ENCODE assay signal across 37 mouse cellular contexts in the genomic region with DNA sequence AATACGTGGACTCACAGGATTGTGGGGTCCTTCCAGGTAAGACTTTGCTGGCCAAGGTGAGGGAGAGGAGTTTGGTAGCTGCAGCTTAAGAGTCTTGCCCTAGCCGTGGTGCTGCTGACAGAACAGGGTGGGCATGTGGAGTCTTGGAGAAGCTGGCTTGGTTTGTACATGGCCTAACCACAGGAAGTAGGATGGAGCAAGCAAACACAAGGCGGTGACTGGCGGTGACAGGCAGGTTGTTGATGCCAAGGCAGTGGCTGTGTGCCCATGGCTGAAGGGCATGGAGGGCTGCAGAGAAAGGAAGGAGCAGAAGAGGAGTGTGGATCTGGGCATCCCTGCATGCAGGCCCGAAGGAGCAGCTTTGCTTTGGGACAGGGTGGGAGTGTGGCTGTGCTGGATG. TPM values are rescaled to one million over a fixed set of nuclear protein-coding genes. Genes with fewer than 3 reads are reported as not detected.
DNase-seq lines count a peak whose midpoint lies in the region; ATAC-seq lines count a peak whose summit lies in the region.
"Had no signal": no experiment of that assay in that cellular context is flagged by ENCODE, and none has a peak within 500 bp of the region (broad histone marks: within the 10 kb centered on the region; RNA-seq: fewer than 3 reads in every experiment).

No protein-coding gene starts in this region.

- 93% methylated on average over 5 of the region's 5 CpGs for WGBS in forebrain, embryonic 11.5 days
- 95% methylated on average over 5 of the region's 5 CpGs for WGBS in forebrain, embryonic 12.5 days
- 97% methylated on average over 5 of the region's 5 CpGs for WGBS in midbrain, embryonic 15.5 days
- WGBS in midbrain, embryonic 10.5 days, result 94% methylated on average over 5 of the region's 5 CpGs

- H3K9me3 ChIP-seq in forebrain, embryonic 11.5 days (ENCODE audit: control insufficient read depth, low read length), result no peaks in the 10 kb centered on the region
- 0 out of 2 replicates have a peak, but pooled peaks cover 3% of the 10 kb centered on the region for H3K9me3 ChIP-seq in forebrain, embryonic 12.5 days
- H3K9me3 ChIP-seq in midbrain, embryonic 15.5 days, result no peaks in the 10 kb centered on the region
- no peaks in the 10 kb centered on the region; the same call in 1 of the 2 replicates for H3K9me3 ChIP-seq in midbrain, embryonic 10.5 days (replicated peaks)
- H3K9me3 ChIP-seq: embryonic facial prominence, embryonic 15.5 days; forebrain, embryonic 15.5 days; hindbrain, embryonic 13.5 days; kidney, embryonic 15.5 days; limb, embryonic 13.5 days; liver, embryonic 13.5 days; neural tube, embryonic 12.5 days had no signal

- no peak overlapping the region for H3K4me3 ChIP-seq in forebrain, embryonic 11.5 days (ENCODE audit: low read depth, low read length)
- no peak overlapping the region for H3K4me3 ChIP-seq in forebrain, embryonic 12.5 days (replicated peaks)
- H3K4me3 ChIP-seq in midbrain, embryonic 15.5 days, result no peak overlapping the region
- H3K4me3 ChIP-seq in midbrain, embryonic 10.5 days, result no peak overlapping the region
- H3K4me3 ChIP-seq: embryonic facial prominence, embryonic 10.5 days; embryonic facial prominence, embryonic 15.5 days; forebrain, embryonic 15.5 days; hindbrain, embryonic 13.5 days; kidney, embryonic 15.5 days; limb, embryonic 13.5 days; liver, embryonic 13.5 days; neural tube, embryonic 12.5 days had no signal

- peak; percentile 32 for DNase-seq in forebrain, embryonic 11.5 days (ENCODE audit: low spot score)
- no peak for DNase-seq in midbrain, embryonic 10.5 days (ENCODE audit: low spot score)
- DNase-seq in gastrocnemius, adult 18-20 months (ENCODE audit: low spot score), result no peak
- DNase-seq: adrenal gland, postnatal 14 days; cerebellum, adult 11 months; cerebellum, adult 9-11 months; heart, postnatal 36 days; kidney, postnatal 25 days; liver, embryonic 13.5 days; lung, embryonic 14.5 days; lung, postnatal 14 days; right cerebral cortex, postnatal 4 days; thymus, postnatal 4 days had no signal

- H3K27ac ChIP-seq in forebrain, embryonic 11.5 days (ENCODE audit: low read depth, low read length), result no peak overlapping the region
- no peak overlapping the region for H3K27ac ChIP-seq in forebrain, embryonic 12.5 days
- no peak overlapping the region for H3K27ac ChIP-seq in midbrain, embryonic 15.5 days
- H3K27ac ChIP-seq in midbrain, embryonic 10.5 days (replicated peaks), result no peak overlapping the region
- H3K27ac ChIP-seq: embryonic facial prominence, embryonic 10.5 days; embryonic facial prominence, embryonic 15.5 days; forebrain, embryonic 15.5 days; hindbrain, embryonic 13.5 days; kidney, embryonic 15.5 days; limb, embryonic 13.5 days; liver, embryonic 13.5 days; neural tube, embryonic 12.5 days had no signal

- peaks cover 19% of the 10 kb centered on the region for H3K36me3 ChIP-seq in forebrain, embryonic 11.5 days (ENCODE audit: control insufficient read depth, insufficient read depth, low read length)
- H3K36me3 ChIP-seq in forebrain, embryonic 12.5 days (replicated peaks), result peaks cover 93% of the 10 kb centered on the region
- peaks cover 84% of the 10 kb centered on the region for H3K36me3 ChIP-seq in midbrain, embryonic 15.5 days (replicated peaks)
- H3K36me3 ChIP-seq in midbrain, embryonic 10.5 days, result peaks cover 99% of the 10 kb centered on the region

- 0 out of 2 replicates have a peak, but pooled peaks have one; percentile 37 for ATAC-seq in forebrain, embryonic 11.5 days (replicated peaks; ENCODE audit: low FRiP score)
- no peak for ATAC-seq in forebrain, embryonic 12.5 days (ENCODE audit: low FRiP score)
- ATAC-seq in midbrain, embryonic 15.5 days (replicated peaks), result 0 out of 2 replicates have a peak, but pooled peaks have one; percentile 35
- peak; percentile 83 for ATAC-seq in megakaryocyte progenitor cell, adult 5-6 weeks (replicated peaks; ENCODE audit: poor library complexity)
- ATAC-seq in erythroid progenitor cell, adult 5-6 weeks (replicated peaks; ENCODE audit: low FRiP score, poor library complexity, severe bottlenecking), result no peak
- ATAC-seq: forebrain, embryonic 15.5 days; intestine, embryonic 16.5 days; midbrain, embryonic 16.5 days had no signal

- H3K4me2 ChIP-seq in forebrain, embryonic 11.5 days (ENCODE audit: low read depth, low read length, severe bottlenecking), result no peak overlapping the region
- no peak overlapping the region for H3K4me2 ChIP-seq in forebrain, embryonic 12.5 days
- no peak overlapping the region for H3K4me2 ChIP-seq in midbrain, embryonic 15.5 days
- H3K4me2 ChIP-seq: embryonic facial prominence, embryonic 15.5 days; forebrain, embryonic 15.5 days; heart, embryonic 11.5 days; hindbrain, embryonic 13.5 days; kidney, embryonic 15.5 days; limb, embryonic 13.5 days; liver, embryonic 13.5 days; lung, embryonic 14.5 days; neural tube, embryonic 12.5 days had no signal

- H3K9ac ChIP-seq in forebrain, embryonic 11.5 days (ENCODE audit: low read length), result no peak overlapping the region
- H3K9ac ChIP-seq in forebrain, embryonic 12.5 days, result no peak overlapping the region
- no peak overlapping the region for H3K9ac ChIP-seq in midbrain, embryonic 15.5 days
- H3K9ac ChIP-seq: embryonic facial prominence, embryonic 15.5 days; forebrain, embryonic 15.5 days; hindbrain, embryonic 13.5 days; kidney, embryonic 15.5 days; limb, embryonic 13.5 days; liver, embryonic 13.5 days; lung, embryonic 14.5 days; neural tube, embryonic 12.5 days had no signal

- H3K27me3 ChIP-seq in forebrain, embryonic 11.5 days (ENCODE audit: control insufficient read depth, insufficient read depth, low read length), result no peaks in the 10 kb centered on the region
- H3K27me3 ChIP-seq in forebrain, embryonic 12.5 days, result no peaks in the 10 kb centered on the region
- no peaks in the 10 kb centered on the region for H3K27me3 ChIP-seq in midbrain, embryonic 15.5 days (replicated peaks)
- no peaks in the 10 kb centered on the region for H3K27me3 ChIP-seq in midbrain, embryonic 10.5 days (ENCODE audit: low read depth, poor library complexity, severe bottlenecking)
- H3K27me3 ChIP-seq: embryonic facial prominence, embryonic 15.5 days; forebrain, embryonic 15.5 days; hindbrain, embryonic 13.5 days; kidney, embryonic 15.5 days; limb, embryonic 13.5 days; liver, embryonic 13.5 days; neural tube, embryonic 12.5 days had no signal

- no peaks in the 10 kb centered on the region for H3K4me1 ChIP-seq in forebrain, embryonic 11.5 days (replicated peaks; ENCODE audit: control insufficient read depth, insufficient read depth, low read length)
- no peaks in the 10 kb centered on the region for H3K4me1 ChIP-seq in forebrain, embryonic 12.5 days
- H3K4me1 ChIP-seq in midbrain, embryonic 15.5 days, result no peaks in the 10 kb centered on the region
- H3K4me1 ChIP-seq in midbrain, embryonic 10.5 days, result no peaks in the 10 kb centered on the region
- H3K4me1 ChIP-seq: embryonic facial prominence, embryonic 10.5 days; embryonic facial prominence, embryonic 15.5 days; forebrain, embryonic 15.5 days; hindbrain, embryonic 13.5 days; kidney, embryonic 15.5 days; limb, embryonic 13.5 days; liver, embryonic 13.5 days; neural tube, embryonic 12.5 days had no signal

RNA-seq across cellular contexts. Expression of a gene that starts 8.1 kb away (rescaled TPM):
- 0.41 and 0.77 TPM in 2 replicates for polyA plus RNA-seq in forebrain, embryonic 11.5 days (2014; fragmentation: Nextera tagmentation; extraction: Ambion mirVana)
- polyA plus RNA-seq in forebrain, embryonic 12.5 days (2016; fragmentation: Nextera tagmentation; extraction: Ambion mirVana), result 0.66 and 0.73 TPM in 2 replicates
- polyA plus RNA-seq in midbrain, embryonic 15.5 days (2015; fragmentation: Nextera tagmentation; extraction: Ambion mirVana), result 0.43 and 1.2 TPM in 2 replicates
- polyA plus RNA-seq in midbrain, embryonic 10.5 days (2016; fragmentation: Nextera tagmentation; extraction: Ambion mirVana), result 0.79 and 0.88 TPM in 2 replicates
- total RNA-seq in megakaryocyte progenitor cell, adult 5-6 weeks (2015), result 7.4 and 7.5 TPM in 2 replicates
- total RNA-seq in megakaryocyte progenitor cell, adult 5-6 weeks (2017), result 5.2 and 9.3 TPM in 2 replicates
- total RNA-seq in gastrocnemius, adult 18-20 months (2021), result 1 to 10 TPM; 7.9 to 8.0 TPM
- total RNA-seq in erythroid progenitor cell, adult 5-6 weeks (2015; ENCODE audit: low replicate concordance), result 2.9 and 4.2 TPM in 2 replicates
- total RNA-seq in erythroid progenitor cell, adult 5-6 weeks (2017; ENCODE audit: low replicate concordance), result not detected in 2 replicates

RNA-seq across cellular contexts. Expression of a gene that starts 56.7 kb away (rescaled TPM):
- not detected in 2 replicates for polyA plus RNA-seq in forebrain, embryonic 11.5 days (2014; fragmentation: Nextera tagmentation; extraction: Ambion mirVana)
- not detected in 2 replicates for polyA plus RNA-seq in forebrain, embryonic 12.5 days (2016; fragmentation: Nextera tagmentation; extraction: Ambion mirVana)
- polyA plus RNA-seq in midbrain, embryonic 15.5 days (2015; fragmentation: Nextera tagmentation; extraction: Ambion mirVana), result not detected in 2 replicates
- not detected in 2 replicates for polyA plus RNA-seq in midbrain, embryonic 10.5 days (2016; fragmentation: Nextera tagmentation; extraction: Ambion mirVana)
- not detected in 2 replicates for total RNA-seq in megakaryocyte progenitor cell, adult 5-6 weeks (2015)
- total RNA-seq in megakaryocyte progenitor cell, adult 5-6 weeks (2017), result not detected in 2 replicates
- total RNA-seq in gastrocnemius, adult 18-20 months (2021), result not detected
- total RNA-seq in erythroid progenitor cell, adult 5-6 weeks (2015; ENCODE audit: low replicate concordance), result not detected in 2 replicates
- total RNA-seq in erythroid progenitor cell, adult 5-6 weeks (2017; ENCODE audit: low replicate concordance), result not detected in 2 replicates
- total RNA-seq: adrenal gland, postnatal 14 days; gastrocnemius, adult 8-10 months; heart, postnatal 36 days; layer of hippocampus, adult 18-20 months; left cerebral cortex, adult 18-20 months; left cerebral cortex, postnatal 25 days; MEL had no signal
- polyA plus RNA-seq: embryonic facial prominence, embryonic 10.5 days; embryonic facial prominence, embryonic 15.5 days; forebrain, embryonic 15.5 days; frontal cortex, adult 2 months; gonadal fat pad, adult 2 months; heart, embryonic 11.5 days; heart, embryonic 16.5 days; hindbrain, embryonic 13.5 days; intestine, embryonic 16.5 days; kidney, embryonic 15.5 days; limb, embryonic 13.5 days; liver, embryonic 13.5 days; lung, embryonic 14.5 days; midbrain, embryonic 16.5 days; neural tube, embryonic 12.5 days; spleen, adult 2 months; thymus, postnatal 0 days had no signal

RNA-seq across cellular contexts. Expression of a gene that starts 56.9 kb away (rescaled TPM):
- 37.2 and 39.2 TPM in 2 replicates for polyA plus RNA-seq in forebrain, embryonic 11.5 days (2014; fragmentation: Nextera tagmentation; extraction: Ambion mirVana)
- polyA plus RNA-seq in forebrain, embryonic 12.5 days (2016; fragmentation: Nextera tagmentation; extraction: Ambion mirVana), result 37.4 and 38.0 TPM in 2 replicates
- 31.4 and 34.1 TPM in 2 replicates for polyA plus RNA-seq in midbrain, embryonic 15.5 days (2015; fragmentation: Nextera tagmentation; extraction: Ambion mirVana)
- 33.5 and 39.0 TPM in 2 replicates for polyA plus RNA-seq in midbrain, embryonic 10.5 days (2016; fragmentation: Nextera tagmentation; extraction: Ambion mirVana)
- 39.7 and 45.3 TPM in 2 replicates for total RNA-seq in megakaryocyte progenitor cell, adult 5-6 weeks (2015)
- total RNA-seq in megakaryocyte progenitor cell, adult 5-6 weeks (2017), result 28.8 and 34.3 TPM in 2 replicates
- total RNA-seq in gastrocnemius, adult 18-20 months (2021), result 10 to 100 TPM; 12.4 to 14.9 TPM
- total RNA-seq in erythroid progenitor cell, adult 5-6 weeks (2015; ENCODE audit: low replicate concordance), result 21.4 and 30.6 TPM in 2 replicates
- 16.3 and 21.6 TPM in 2 replicates for total RNA-seq in erythroid progenitor cell, adult 5-6 weeks (2017; ENCODE audit: low replicate concordance)

Comparison
In these comparisons a context has a peak if more than half of its experiments do, and no peak if none do; other contexts are left out.
1. ATAC-seq: peak in forebrain, embryonic 11.5 days (single experiment), midbrain, embryonic 15.5 days (single experiment) and megakaryocyte progenitor cell, adult 5-6 weeks (single experiment); none in forebrain, embryonic 12.5 days (single experiment) and erythroid progenitor cell, adult 5-6 weeks (single experiment).